Mouse (Mus musculus): ENCODE data around the gene Bbs9. TPM values are rescaled to one million over a fixed set of nuclear protein-coding genes. Genes with fewer than 3 reads are reported as not detected.

Gene Bbs9
- polyA plus RNA-seq, 1 experiment from 2014 or later = 5.8 TPM

DNA sequence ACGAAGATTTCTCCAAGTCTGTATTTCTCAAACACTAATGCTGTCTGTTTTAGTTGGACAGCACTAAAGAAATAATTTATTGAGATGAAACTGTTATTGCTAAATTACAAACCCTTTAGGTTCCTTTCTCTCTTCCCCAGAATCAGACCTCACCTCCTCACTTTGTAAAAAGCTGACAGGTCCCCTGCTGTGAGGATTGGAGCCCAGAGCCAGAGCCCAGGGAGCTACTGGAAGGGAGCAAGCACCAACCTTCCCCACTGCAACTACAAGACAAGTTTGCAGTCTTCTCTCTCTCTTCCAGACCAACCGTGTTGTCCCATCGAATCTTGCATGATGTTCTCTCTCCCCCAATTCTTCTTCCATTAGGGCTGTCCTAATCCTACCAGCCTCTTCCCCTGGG, 283.7 kb downstream of the Bbs9 start:
- TF ChIP-seq EP300 (optimal IDR thresholded peaks at IDR 0.05) (no peak), CTCF (IDR thresholded peaks at IDR 0.05; ENCODE audit: low read depth) (no peak)

DNA sequence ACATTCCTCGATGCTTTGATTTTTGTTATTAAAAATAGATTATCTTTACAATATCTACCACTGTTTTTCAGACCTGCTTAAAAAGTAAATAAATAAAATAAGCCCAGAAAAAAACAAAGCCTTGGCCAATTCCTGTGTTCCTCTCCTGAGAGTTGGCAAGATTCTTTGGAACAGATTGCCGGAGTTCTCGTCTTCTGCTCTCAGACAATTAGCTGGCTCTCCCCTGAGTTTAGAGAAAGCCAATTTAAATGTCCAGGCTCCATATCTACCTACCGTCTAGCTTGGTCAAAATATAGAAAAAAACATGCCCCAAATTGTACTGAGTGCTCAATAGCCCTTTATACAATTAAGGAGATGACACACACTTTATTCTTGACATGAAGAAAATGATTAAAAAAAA, 284.9 kb downstream of the Bbs9 start:
- H3K9me3 ChIP-seq (ENCODE audit: control insufficient read depth, low read length) = no peaks in the 10 kb centered on the region
- DNase-seq (ENCODE audit: low spot score) (no peak), ATAC-seq (ENCODE audit: low FRiP score, low TSS enrichment) (no peak)
- no peak overlapping the region for H3K4me3 ChIP-seq (ENCODE audit: low read depth, low read length)
- no peaks in the 10 kb centered on the region for H3K27me3 ChIP-seq (ENCODE audit: control insufficient read depth, insufficient read depth, low read length)
- 84% methylated on average over 4 of the region's 4 CpGs for WGBS
- no peak for TF ChIP-seq EP300 (optimal IDR thresholded peaks at IDR 0.05)
- TF ChIP-seq CTCF (IDR thresholded peaks at IDR 0.05; ENCODE audit: low read depth) = no peak
- no peak overlapping the region for H3K9ac ChIP-seq (ENCODE audit: low read length)
- H3K4me2 ChIP-seq (replicated peaks; ENCODE audit: low read depth) = no peak overlapping the region
- H3K36me3 ChIP-seq (ENCODE audit: control insufficient read depth, insufficient read depth, low read length) = no peaks in the 10 kb centered on the region
- H3K4me1 ChIP-seq (replicated peaks; ENCODE audit: control insufficient read depth, insufficient read depth) = no peaks in the 10 kb centered on the region
- no peak overlapping the region for H3K27ac ChIP-seq (replicated peaks)

More for the DNA sequence above, 283.7 kb downstream of the Bbs9 start:
- no peak overlapping the region for H3K9ac ChIP-seq (ENCODE audit: low read length)
- H3K9me3 ChIP-seq (ENCODE audit: control insufficient read depth, low read length) = no peaks in the 10 kb centered on the region
- no peaks in the 10 kb centered on the region for H3K4me1 ChIP-seq (replicated peaks; ENCODE audit: control insufficient read depth, insufficient read depth)
- ATAC-seq (ENCODE audit: low FRiP score, low TSS enrichment) (no peak), DNase-seq (ENCODE audit: low spot score) (no peak)
- no peaks in the 10 kb centered on the region for H3K27me3 ChIP-seq (ENCODE audit: control insufficient read depth, insufficient read depth, low read length)
- no peak overlapping the region for H3K4me2 ChIP-seq (replicated peaks; ENCODE audit: low read depth)
- no peaks in the 10 kb centered on the region for H3K36me3 ChIP-seq (ENCODE audit: control insufficient read depth, insufficient read depth, low read length)
- no peak overlapping the region for H3K27ac ChIP-seq (replicated peaks)
- no peak overlapping the region for H3K4me3 ChIP-seq (ENCODE audit: low read depth, low read length)
- 55% methylated on average over 3 of the region's 3 CpGs for WGBS

DNA sequence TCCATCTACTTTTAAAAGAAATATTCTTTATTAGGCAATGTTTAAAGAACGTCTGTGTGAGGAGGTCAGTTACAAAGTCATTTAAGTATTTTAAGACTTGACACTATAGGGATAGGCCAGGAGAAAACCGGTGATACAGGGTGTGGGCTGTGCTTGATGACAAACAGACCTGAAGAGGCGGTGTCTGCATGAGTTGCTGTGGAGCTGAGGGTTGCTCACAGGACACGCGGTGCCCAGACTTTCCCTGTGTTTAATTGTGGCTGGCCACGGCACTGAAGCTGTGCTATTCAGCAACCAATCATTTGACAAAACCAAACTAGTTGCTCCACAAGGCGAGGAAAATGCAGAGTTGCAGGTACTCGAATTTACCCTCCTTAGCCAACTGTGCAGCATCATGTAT, 286.0 kb downstream of the Bbs9 start:
- WGBS = 63% methylated on average over 8 of the region's 8 CpGs
- H3K9me3 ChIP-seq (ENCODE audit: control insufficient read depth, low read length) = no peaks in the 10 kb centered on the region
- no peak for ATAC-seq (ENCODE audit: low FRiP score, low TSS enrichment)

DNA sequence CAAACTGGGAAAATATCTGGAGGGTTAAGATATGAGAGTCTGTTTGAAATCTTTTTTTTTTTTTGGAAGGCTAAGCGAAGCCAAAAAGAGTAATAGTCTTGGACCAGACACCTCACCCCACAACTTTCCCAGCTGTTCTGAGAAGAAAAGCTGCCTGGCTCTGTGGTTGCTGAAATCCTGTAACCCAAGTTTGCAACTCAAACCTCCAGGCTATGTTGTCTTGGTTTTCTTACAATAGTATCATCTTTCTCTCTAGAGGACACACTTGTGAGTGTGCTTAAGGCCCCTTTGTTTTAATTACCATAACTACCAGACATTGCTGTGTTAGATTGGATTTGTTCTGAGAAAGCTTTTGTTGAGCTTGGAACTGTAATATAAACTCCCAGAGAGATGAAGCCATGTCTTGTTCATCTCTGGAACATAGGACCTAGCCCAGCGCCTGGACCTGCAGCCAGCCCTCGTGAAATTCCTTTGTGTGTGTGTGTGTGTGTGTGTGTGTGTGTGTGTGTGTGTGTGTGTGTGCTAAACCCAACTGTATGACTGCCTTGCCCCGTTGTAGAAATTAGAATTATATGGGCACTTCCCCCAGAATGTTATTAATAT, 290.2 kb downstream of the Bbs9 start:
- WGBS = 34% methylated on average over 4 of the region's 4 CpGs
- DNase-seq (ENCODE audit: low spot score) (no peak), ATAC-seq (ENCODE audit: low FRiP score, low TSS enrichment) (no peak)
- Histone ChIP-seq H3K4me3 (ENCODE audit: low read depth, low read length) (no peak overlapping the region), H3K4me1 (replicated peaks; ENCODE audit: control insufficient read depth, insufficient read depth) (no peaks in the 10 kb centered on the region), H3K36me3 (ENCODE audit: control insufficient read depth, insufficient read depth, low read length) (no peaks in the 10 kb centered on the region), H3K27ac (replicated peaks) (no peak overlapping the region), H3K4me2 (replicated peaks; ENCODE audit: low read depth) (no peak overlapping the region), H3K9ac (ENCODE audit: low read length) (no peak overlapping the region), H3K27me3 (ENCODE audit: control insufficient read depth, insufficient read depth, low read length) (no peaks in the 10 kb centered on the region), H3K9me3 (ENCODE audit: control insufficient read depth, low read length) (no peaks in the 10 kb centered on the region)
- no peak for TF ChIP-seq CTCF (IDR thresholded peaks at IDR 0.05; ENCODE audit: low read depth)
- TF ChIP-seq EP300 (optimal IDR thresholded peaks at IDR 0.05) = no peak

More for the DNA sequence above, 286.0 kb downstream of the Bbs9 start:
- no peak overlapping the region for H3K9ac ChIP-seq (ENCODE audit: low read length)
- no peaks in the 10 kb centered on the region for H3K4me1 ChIP-seq (replicated peaks; ENCODE audit: control insufficient read depth, insufficient read depth)
- H3K27ac ChIP-seq (replicated peaks) = no peak overlapping the region
- no peak for TF ChIP-seq CTCF (IDR thresholded peaks at IDR 0.05; ENCODE audit: low read depth)
- TF ChIP-seq EP300 (optimal IDR thresholded peaks at IDR 0.05) = no peak
- no peaks in the 10 kb centered on the region for H3K36me3 ChIP-seq (ENCODE audit: control insufficient read depth, insufficient read depth, low read length)
- no peak for DNase-seq (ENCODE audit: low spot score)
- H3K4me2 ChIP-seq (replicated peaks; ENCODE audit: low read depth) = no peak overlapping the region
- no peaks in the 10 kb centered on the region for H3K27me3 ChIP-seq (ENCODE audit: control insufficient read depth, insufficient read depth, low read length)
- no peak overlapping the region for H3K4me3 ChIP-seq (ENCODE audit: low read depth, low read length)

DNA sequence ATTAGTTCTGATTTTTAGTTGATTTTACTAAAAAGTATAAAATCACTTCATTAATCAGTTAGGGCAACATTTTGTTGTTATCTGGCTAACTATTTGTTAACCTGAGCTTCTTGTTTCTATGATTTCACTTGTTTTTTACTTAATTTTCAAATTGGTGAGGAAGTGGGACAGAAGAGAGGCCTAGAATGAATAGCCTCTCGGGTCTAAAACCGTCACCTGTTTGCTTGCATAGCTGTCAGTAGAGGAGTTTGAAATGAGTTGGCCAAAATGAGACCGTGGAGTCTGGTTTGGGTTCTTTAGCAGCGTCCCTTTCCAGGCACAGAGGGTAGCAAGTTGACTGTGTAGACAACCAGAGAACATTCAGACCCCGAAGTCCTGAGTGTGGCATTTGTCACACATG, 291.6 kb downstream of the Bbs9 start:
- H3K9me3 ChIP-seq (ENCODE audit: control insufficient read depth, low read length) = no peaks in the 10 kb centered on the region
- H3K4me3 ChIP-seq (ENCODE audit: low read depth, low read length) = no peak overlapping the region
- H3K27me3 ChIP-seq (ENCODE audit: control insufficient read depth, insufficient read depth, low read length) = no peaks in the 10 kb centered on the region
- no peaks in the 10 kb centered on the region for H3K4me1 ChIP-seq (replicated peaks; ENCODE audit: control insufficient read depth, insufficient read depth)
- no peak for ATAC-seq (ENCODE audit: low FRiP score, low TSS enrichment)
- H3K27ac ChIP-seq (replicated peaks) = no peak overlapping the region
- no peaks in the 10 kb centered on the region for H3K36me3 ChIP-seq (ENCODE audit: control insufficient read depth, insufficient read depth, low read length)
- no peak overlapping the region for H3K4me2 ChIP-seq (replicated peaks; ENCODE audit: low read depth)
- no peak for DNase-seq (ENCODE audit: low spot score)
- TF ChIP-seq CTCF (IDR thresholded peaks at IDR 0.05; ENCODE audit: low read depth) = no peak
- no peak for TF ChIP-seq EP300 (optimal IDR thresholded peaks at IDR 0.05)
- H3K9ac ChIP-seq (ENCODE audit: low read length) = no peak overlapping the region
- 86% methylated on average over 5 of the region's 5 CpGs for WGBS

DNA sequence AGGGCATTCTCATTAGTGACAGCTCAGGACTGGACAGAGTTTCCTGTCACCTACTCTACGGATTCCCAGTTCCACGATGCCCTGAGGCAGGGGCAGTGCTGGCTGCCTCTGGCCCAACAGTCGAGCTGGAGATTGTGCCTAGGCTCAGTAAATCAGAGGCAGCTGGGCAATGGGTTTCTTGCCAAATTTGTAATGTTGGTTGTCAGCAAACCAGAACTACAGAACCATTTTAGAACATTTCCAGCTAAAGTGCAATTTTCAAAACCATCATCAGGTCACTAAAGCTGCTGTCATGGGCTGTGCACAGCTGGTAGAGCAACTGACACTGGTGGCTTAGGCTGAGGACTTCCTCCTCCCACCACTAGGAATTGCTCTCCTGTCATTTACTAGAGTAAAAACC, 292.3 kb downstream of the Bbs9 start:
- ATAC-seq (ENCODE audit: low FRiP score, low TSS enrichment) = no peak
- Histone ChIP-seq H3K4me1 (replicated peaks; ENCODE audit: control insufficient read depth, insufficient read depth) (no peaks in the 10 kb centered on the region), H3K27ac (replicated peaks) (no peak overlapping the region), H3K9ac (ENCODE audit: low read length) (no peak overlapping the region), H3K36me3 (ENCODE audit: control insufficient read depth, insufficient read depth, low read length) (no peaks in the 10 kb centered on the region), H3K4me3 (ENCODE audit: low read depth, low read length) (no peak overlapping the region), H3K27me3 (ENCODE audit: control insufficient read depth, insufficient read depth, low read length) (no peaks in the 10 kb centered on the region), H3K4me2 (replicated peaks; ENCODE audit: low read depth) (no peak overlapping the region), H3K9me3 (ENCODE audit: control insufficient read depth, low read length) (no peaks in the 10 kb centered on the region)
- TF ChIP-seq CTCF (IDR thresholded peaks at IDR 0.05; ENCODE audit: low read depth) (no peak), EP300 (optimal IDR thresholded peaks at IDR 0.05) (no peak)
- no peak for DNase-seq (ENCODE audit: low spot score)
- WGBS = 45% methylated on average over 3 of the region's 3 CpGs
